Comparison of ENCODE assay signal across 8 mouse cellular contexts in the genomic region with DNA sequence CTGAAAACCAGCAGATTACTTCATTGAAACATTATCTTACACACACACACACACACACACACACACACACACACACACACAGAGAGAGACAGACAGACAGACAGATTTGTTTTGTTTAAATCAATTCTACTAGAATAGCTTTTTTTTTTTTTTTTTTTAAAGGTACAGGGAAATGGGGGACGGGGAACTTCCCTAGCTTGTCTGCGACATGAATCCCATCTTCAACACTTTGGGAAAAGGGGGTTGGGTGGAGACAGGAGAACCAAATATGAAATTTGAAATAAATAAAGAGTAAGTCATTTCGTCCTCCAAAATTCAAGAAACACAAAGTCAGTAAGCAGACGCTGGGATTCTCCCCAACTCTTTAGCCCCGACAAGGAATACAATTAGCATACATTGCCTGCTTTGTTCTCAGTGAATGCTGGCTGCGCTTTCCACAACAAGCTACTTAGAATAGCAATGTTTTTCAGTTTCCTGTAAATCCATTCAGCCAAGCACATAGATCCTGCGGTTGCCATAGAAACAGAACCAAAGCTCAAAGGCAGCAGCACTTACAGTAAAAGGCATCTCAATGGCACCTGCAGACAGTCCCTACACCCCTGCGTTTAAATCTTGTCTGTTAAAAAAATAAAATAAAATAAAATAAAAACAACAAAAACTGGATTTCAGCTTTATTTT.
DNase-seq lines count a peak whose midpoint lies in the region; ATAC-seq and TF ChIP-seq lines count a peak whose summit lies in the region.

No protein-coding gene starts in this region.

- H3K4me3 ChIP-seq in embryonic facial prominence, embryonic 12.5 days: no peak overlapping the region
- H3K4me3 ChIP-seq in left cerebral cortex, adult 2 months: peak overlapping the region; percentile 18
- no peak overlapping the region for H3K4me3 ChIP-seq in intestine, postnatal 0 days (ENCODE audit: low read depth, low read length)

- peaks cover 38% of the 10 kb centered on the region for H3K4me1 ChIP-seq in embryonic facial prominence, embryonic 12.5 days
- H3K4me1 ChIP-seq in intestine, postnatal 0 days (replicated peaks; ENCODE audit: control insufficient read depth, insufficient read depth, low read length): no peaks in the 10 kb centered on the region

- TF ChIP-seq CTCF in left cerebral cortex, adult 2 months (IDR thresholded peaks at IDR 0.05): no peak
- no peak for TF ChIP-seq CTCF in intestine, postnatal 0 days (IDR thresholded peaks at IDR 0.05; ENCODE audit: low read depth)

- no peak for ATAC-seq in embryonic facial prominence, embryonic 12.5 days (ENCODE audit: insufficient number of reproducible peaks, insufficient read depth, low FRiP score, low TSS enrichment)
- no peak for ATAC-seq in intestine, postnatal 0 days

- no peaks in the 10 kb centered on the region for H3K9me3 ChIP-seq in embryonic facial prominence, embryonic 12.5 days
- no peaks in the 10 kb centered on the region for H3K9me3 ChIP-seq in intestine, postnatal 0 days (ENCODE audit: control insufficient read depth)

- H3K27ac ChIP-seq in embryonic facial prominence, embryonic 12.5 days: 0 out of 2 replicates have a peak overlapping the region, but pooled peaks have one; percentile 11
- H3K27ac ChIP-seq in left cerebral cortex, adult 2 months: peak overlapping the region; percentile 69
- H3K27ac ChIP-seq in intestine, postnatal 0 days (ENCODE audit: low read depth, low read length): no peak overlapping the region

- WGBS in embryonic facial prominence, embryonic 12.5 days: 10% methylated on average over 8 of the region's 8 CpGs
- WGBS in intestine, postnatal 0 days: 29% methylated on average over 8 of the region's 8 CpGs

- intact Hi-C loops in left cerebral cortex, adult 2 months (cut with DNase I): no loop called here

- no peak overlapping the region for H3K9ac ChIP-seq in embryonic facial prominence, embryonic 12.5 days
- no peak overlapping the region for H3K9ac ChIP-seq in intestine, postnatal 0 days (ENCODE audit: low read depth, low read length)

- no peaks in the 10 kb centered on the region for H3K27me3 ChIP-seq in embryonic facial prominence, embryonic 12.5 days
- no peaks in the 10 kb centered on the region for H3K27me3 ChIP-seq in intestine, postnatal 0 days (replicated peaks; ENCODE audit: control insufficient read depth, insufficient read depth, low read length)

- H3K36me3 ChIP-seq in embryonic facial prominence, embryonic 12.5 days: no peaks in the 10 kb centered on the region
- H3K36me3 ChIP-seq in intestine, postnatal 0 days (ENCODE audit: control insufficient read depth, insufficient read depth): no peaks in the 10 kb centered on the region

- DNase-seq in layer of hippocampus, adult 9-11 months: peak; percentile 74
- no peak for DNase-seq in layer of hippocampus, postnatal 25 days (ENCODE audit: extremely low spot score in 1 of 2, low spot score in 1 of 2)
- peak; percentile 22 to 41 for DNase-seq in left cerebral cortex, adult 2 months (ENCODE audit: extremely low spot score in 1 of 2, low spot score in 2 of 2)
- DNase-seq in right cerebral cortex, postnatal 25 days: peak; percentile 26
- DNase-seq in heart, postnatal 4 days: no peak
- no peak for DNase-seq in cerebellum, postnatal 4 days (ENCODE audit: low spot score in 2 of 2)

- peak overlapping the region; percentile 21 for H3K4me2 ChIP-seq in embryonic facial prominence, embryonic 12.5 days (replicated peaks)
- no peak overlapping the region for H3K4me2 ChIP-seq in intestine, postnatal 0 days (replicated peaks; ENCODE audit: low read depth)

Comparison
In these comparisons a context has a peak if more than half of its experiments do, and no peak if none do; other contexts are left out.
1. DNase-seq: peak in layer of hippocampus, adult 9-11 months (single experiment), left cerebral cortex, adult 2 months (2 of 2) and right cerebral cortex, postnatal 25 days (single experiment); none in layer of hippocampus, postnatal 25 days (0 of 2), heart, postnatal 4 days (single experiment) and cerebellum, postnatal 4 days (0 of 2).